Mouse (Mus musculus) lung, adult 18-20 months (tissue): ENCODE results near the gene Slc1a5.
A peak's percentile ranks its signal among the peaks of the same experiment; 100 is the strongest.

ENCODE experiments used
- DNase-seq, 2 experiments: peaks; one replicate each; pipeline ENCODE4 v3.0.0; 2022; ENCODE audit warnings: mixed read lengths in 2 of 2

Gene Slc1a5

GRCm38 (mm10) chr7:16780825-16781554 lies at the start of gene Slc1a5:
Slc1a5 (plus strand) TSS chr7:16781340.
- DNase-seq: peak; percentile 97 to 98

GRCm38 (mm10) chr7:16731893-16732422 lies 49.2 kb upstream of the Slc1a5 start:
- DNase-seq: no peak

GRCm38 (mm10) chr7:16737606-16738072 lies 43.5 kb upstream of the Slc1a5 start:
- no peak for DNase-seq

GRCm38 (mm10) chr7:16738073-16738696 lies 43.0 kb upstream of the Slc1a5 start, which contains the start of gene Ap2s1:
Ap2s1 (plus strand) TSS chr7:16738410.
- DNase-seq: peak; percentile 98

GRCm38 (mm10) chr7:16739056-16739604 lies 42.0 kb upstream of the Slc1a5 start:
- no peak for DNase-seq

- no peak for DNase-seq
Observed at GRCm38 (mm10) chr7:16745373-16745772, 35.8 kb upstream of the Slc1a5 start.

- DNase-seq: peak; percentile 24 to 48
Observed at GRCm38 (mm10) chr7:16746093-16746492, 35.0 kb upstream of the Slc1a5 start.

- DNase-seq: no peak
Observed at GRCm38 (mm10) chr7:16747656-16748055, 33.5 kb upstream of the Slc1a5 start.

GRCm38 (mm10) chr7:16752016-16752415 lies 29.1 kb upstream of the Slc1a5 start:
- DNase-seq: peak; percentile 60 to 76

GRCm38 (mm10) chr7:16755362-16756017 lies 25.6 kb upstream of the Slc1a5 start:
- DNase-seq: peak; percentile 38 to 55

- DNase-seq: no peak
Observed at GRCm38 (mm10) chr7:16758872-16759574, 22.1 kb upstream of the Slc1a5 start.

GRCm38 (mm10) chr7:16760292-16760691 lies 20.8 kb upstream of the Slc1a5 start:
- peak; percentile 45 to 62 for DNase-seq

GRCm38 (mm10) chr7:16761005-16761481 lies 20.1 kb upstream of the Slc1a5 start:
- peak; percentile 80 to 82 for DNase-seq

- DNase-seq: no peak
Observed at GRCm38 (mm10) chr7:16761630-16762029, 19.5 kb upstream of the Slc1a5 start.

- peak; percentile 52 to 62 for DNase-seq
Observed at GRCm38 (mm10) chr7:16763463-16764218, 17.5 kb upstream of the Slc1a5 start.

GRCm38 (mm10) chr7:16766443-16766842 lies 14.7 kb upstream of the Slc1a5 start:
- DNase-seq: peak in 1 of 2 experiments; percentile 27

GRCm38 (mm10) chr7:16775888-16776287 lies 5.3 kb upstream of the Slc1a5 start:
- DNase-seq: peak in 1 of 2 experiments; percentile 27

- DNase-seq: peak; percentile 85 to 91
Observed at GRCm38 (mm10) chr7:16780076-16780475, 1.1 kb upstream of the Slc1a5 start.

- DNase-seq: peak in 1 of 2 experiments; percentile 16
Observed at GRCm38 (mm10) chr7:16781555-16781815, 345 bp downstream of the Slc1a5 start.

GRCm38 (mm10) chr7:16781816-16782554 lies 845 bp downstream of the Slc1a5 start:
- peak; percentile 27 to 30 for DNase-seq
